Mouse (Mus musculus): ENCODE measurements around the gene Nck2.

DNA sequence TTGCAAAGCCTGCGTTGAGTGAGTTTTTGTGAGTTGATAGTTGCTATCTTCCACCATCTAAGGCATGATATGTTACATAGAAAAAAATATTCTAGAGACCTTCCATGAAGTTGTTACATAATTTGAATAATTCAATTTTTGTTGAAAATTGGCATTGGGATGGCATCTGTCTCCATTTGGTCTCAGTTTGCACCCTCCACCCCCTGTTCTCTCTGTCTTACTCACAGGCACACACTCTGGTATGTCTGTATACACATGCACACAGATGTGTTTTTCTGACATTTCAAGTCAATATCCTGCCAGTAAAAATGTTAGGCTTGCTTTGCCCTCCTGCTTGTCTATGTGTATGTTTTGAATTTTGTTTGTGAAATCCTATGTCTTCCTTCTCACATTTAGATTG, 84.7 kb downstream of the Nck2 start:
- TF ChIP-seq POLR2A (IDR thresholded peaks at IDR 0.05; ENCODE audit: borderline replicate concordance, extremely low read depth, low read depth, low read length) (no peak), CTCF (IDR thresholded peaks at IDR 0.05; ENCODE audit: insufficient read depth, low read length) (no peak)

All from lung, adult 2 months (tissue).